Mouse (Mus musculus): ENCODE results near the gene Rap1gap2.

DNA sequence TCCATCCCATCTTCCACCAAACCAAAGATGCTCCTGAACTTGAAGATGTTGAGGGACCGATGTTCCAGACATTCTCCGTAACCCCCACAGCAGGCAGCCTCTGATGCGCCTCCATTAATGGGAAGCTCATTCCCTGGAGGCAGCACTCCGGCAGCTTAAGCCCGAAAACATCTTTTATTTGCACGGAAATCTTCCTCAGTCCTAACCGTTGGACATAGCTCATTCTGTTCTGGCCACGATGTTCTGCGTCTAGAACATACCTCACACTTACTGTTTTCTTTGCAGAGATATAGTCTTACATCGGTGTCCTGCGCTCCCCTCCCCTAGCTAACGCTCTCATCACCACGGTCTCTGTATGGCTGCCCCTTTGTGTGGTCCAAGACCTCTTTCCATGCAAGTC lies 20.0 kb downstream of the Rap1gap2 start:
- TF ChIP-seq POLR2A (IDR thresholded peaks at IDR 0.05; ENCODE audit: borderline replicate concordance, control insufficient read depth, low read depth, low read length) (no peak), CTCF (IDR thresholded peaks at IDR 0.05; ENCODE audit: control insufficient read depth, insufficient read depth, low read length) (no peak)
